Mouse (Mus musculus): ENCODE results near the gene Tbcel.

- no peak for TF ChIP-seq EP300 (IDR thresholded peaks at IDR 0.05; ENCODE audit: low read depth)
- TF ChIP-seq CTCF (IDR thresholded peaks at IDR 0.05; ENCODE audit: low read depth), result no peak
These were observed 24.7 kb downstream of the Tbcel start for GRCm38 (mm10) chr9:42482944-42483343.

Data from liver, postnatal 0 days (tissue).